Mouse (Mus musculus): Measurements from ENCODE around the gene Cd47. TPM values are rescaled to one million over a fixed set of nuclear protein-coding genes. Genes with fewer than 3 reads are reported as not detected.

Gene Cd47
- polyA plus RNA-seq, 1 experiment: 79.4 TPM

GRCm38 (mm10) chr16:49802993-49803392 lies 2.7 kb downstream of the Cd47 start:
- H3K36me3 ChIP-seq (ENCODE audit: control insufficient read depth, insufficient read depth): no peaks in the 10 kb centered on the region
- H3K4me2 ChIP-seq (ENCODE audit: low read depth): no peak overlapping the region
- no peak overlapping the region for H3K4me3 ChIP-seq
- no peaks in the 10 kb centered on the region for H3K27me3 ChIP-seq (ENCODE audit: control insufficient read depth, insufficient read depth, insufficient read length)
- no peak overlapping the region for H3ac ChIP-seq (ENCODE audit: control insufficient read depth, insufficient read length)
- TF ChIP-seq TCF12 (IDR thresholded peaks at IDR 0.05; ENCODE audit: insufficient read depth, poor library complexity, severe bottlenecking): no peak
- TF ChIP-seq MYOD1 (IDR thresholded peaks at IDR 0.05; ENCODE audit: control insufficient read depth in 1 of 3, insufficient read length in 2 of 3, low read depth in 2 of 3): no peak
- no peak for TF ChIP-seq E2F4 (IDR thresholded peaks at IDR 0.05; ENCODE audit: insufficient read depth)
- no peak for TF ChIP-seq MAX (IDR thresholded peaks at IDR 0.05; ENCODE audit: low read depth)
- TF ChIP-seq POLR2A (IDR thresholded peaks at IDR 0.05; ENCODE audit: insufficient read length, low read depth): no peak
- TF ChIP-seq TCF3 (IDR thresholded peaks at IDR 0.05; ENCODE audit: insufficient read length, low read depth): no peak
- TF ChIP-seq MYOG (IDR thresholded peaks at IDR 0.05; ENCODE audit: control insufficient read depth in 1 of 3, insufficient read depth in 1 of 3, insufficient read length in 2 of 3, low read depth in 2 of 3): no peak
- no peaks in the 10 kb centered on the region for H3K79me2 ChIP-seq (ENCODE audit: control insufficient read depth, insufficient read depth)

- no peak overlapping the region for H3K4me3 ChIP-seq
- no peaks in the 10 kb centered on the region for H3K79me2 ChIP-seq (ENCODE audit: control insufficient read depth, insufficient read depth)
- H3K27me3 ChIP-seq (ENCODE audit: control insufficient read depth, insufficient read depth, insufficient read length): no peaks in the 10 kb centered on the region
- H3ac ChIP-seq (ENCODE audit: control insufficient read depth, insufficient read length): no peak overlapping the region
- TF ChIP-seq REST (IDR thresholded peaks at IDR 0.05; ENCODE audit: insufficient read depth, insufficient read length): no peak
- TF ChIP-seq MYOG (IDR thresholded peaks at IDR 0.05; ENCODE audit: control insufficient read depth in 1 of 3, insufficient read depth in 1 of 3, insufficient read length in 2 of 3, low read depth in 2 of 3): no peak
- no peak for TF ChIP-seq CEBPB (IDR thresholded peaks at IDR 0.05; ENCODE audit: insufficient read depth, poor library complexity, severe bottlenecking)
- no peak for TF ChIP-seq MAX (IDR thresholded peaks at IDR 0.05; ENCODE audit: low read depth)
- no peak for TF ChIP-seq USF1 (IDR thresholded peaks at IDR 0.05; ENCODE audit: low read depth)
- no peak for TF ChIP-seq TCF12 (IDR thresholded peaks at IDR 0.05; ENCODE audit: insufficient read depth, poor library complexity, severe bottlenecking)
- H3K36me3 ChIP-seq (ENCODE audit: control insufficient read depth, insufficient read depth): no peaks in the 10 kb centered on the region
- H3K4me2 ChIP-seq (ENCODE audit: low read depth): no peak overlapping the region
These were observed 3.7 kb downstream of the Cd47 start for GRCm38 (mm10) chr16:49803932-49804461.

DNA sequence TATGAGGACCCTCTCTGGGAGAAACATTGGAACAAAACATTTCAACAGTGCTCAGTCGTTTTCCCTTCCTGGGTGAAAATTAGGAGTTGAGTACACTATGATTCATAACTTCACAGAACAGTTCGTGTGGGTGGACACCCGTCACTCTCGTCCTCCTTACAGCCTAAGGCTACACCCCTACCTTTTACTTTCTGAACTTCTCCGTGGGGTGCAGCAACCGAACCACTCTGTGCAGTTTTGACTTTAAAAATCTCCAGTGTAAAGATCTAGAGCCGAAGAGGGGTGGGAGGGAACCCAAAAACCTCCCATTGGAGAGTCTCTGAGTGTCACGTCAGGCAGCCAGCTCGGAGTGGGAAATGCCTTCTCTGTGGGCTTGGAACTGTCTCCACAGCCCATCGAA lies 6.6 kb downstream of the Cd47 start:
- no peak for TF ChIP-seq USF1 (IDR thresholded peaks at IDR 0.05; ENCODE audit: low read depth)
- no peak for TF ChIP-seq REST (IDR thresholded peaks at IDR 0.05; ENCODE audit: insufficient read depth, insufficient read length)
- Histone ChIP-seq H3K36me3 (ENCODE audit: control insufficient read depth, insufficient read depth) (no peaks in the 10 kb centered on the region), H3K79me2 (ENCODE audit: control insufficient read depth, insufficient read depth) (no peaks in the 10 kb centered on the region), H3K27me3 (ENCODE audit: control insufficient read depth, insufficient read depth, insufficient read length) (no peaks in the 10 kb centered on the region), H3ac (ENCODE audit: control insufficient read depth, insufficient read length) (no peak overlapping the region), H3K4me3 (no peak overlapping the region), H3K4me2 (ENCODE audit: low read depth) (peak overlapping the region; percentile 54)

GRCm38 (mm10) chr16:49807419-49807841 lies 7.1 kb downstream of the Cd47 start:
- Histone ChIP-seq H3K4me2 (ENCODE audit: low read depth) (peak overlapping the region; percentile 54), H3K27me3 (ENCODE audit: control insufficient read depth, insufficient read depth, insufficient read length) (no peaks in the 10 kb centered on the region), H3K79me2 (ENCODE audit: control insufficient read depth, insufficient read depth) (no peaks in the 10 kb centered on the region), H3ac (ENCODE audit: control insufficient read depth, insufficient read length) (no peak overlapping the region), H3K4me3 (no peak overlapping the region), H3K36me3 (ENCODE audit: control insufficient read depth, insufficient read depth) (no peaks in the 10 kb centered on the region)
- TF ChIP-seq MAX (IDR thresholded peaks at IDR 0.05; ENCODE audit: low read depth) (no peak), POLR2AphosphoS2 (IDR thresholded peaks at IDR 0.05; ENCODE audit: insufficient read length, low read depth) (no peak)

DNA sequence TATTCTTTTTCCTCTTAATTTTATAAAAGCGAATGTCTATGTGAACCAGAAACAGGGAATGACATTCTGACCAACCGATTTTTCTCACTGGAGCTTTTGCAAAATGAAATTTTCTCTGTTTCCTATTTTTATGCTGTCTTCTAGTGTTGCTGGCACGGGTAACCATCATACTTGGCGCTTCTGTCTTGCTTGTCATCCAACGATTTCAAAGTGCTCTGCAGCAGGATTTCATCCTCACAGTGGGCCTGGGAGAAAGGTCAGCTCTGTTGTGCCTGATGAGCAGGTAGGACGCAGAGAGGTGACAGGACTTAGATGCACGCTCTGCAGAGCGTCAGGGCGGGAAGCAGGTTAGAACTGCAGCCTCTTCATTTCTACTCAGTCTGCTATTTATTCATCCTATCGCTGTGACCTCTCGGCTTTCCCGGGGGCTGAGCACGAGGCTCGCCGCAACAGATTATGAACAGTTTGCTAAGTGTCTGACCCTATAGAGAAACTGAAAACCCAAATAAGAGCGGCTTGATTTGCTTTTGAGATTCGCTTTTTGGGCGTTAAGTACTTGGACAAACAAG lies 7.6 kb downstream of the Cd47 start:
- no peaks in the 10 kb centered on the region for H3K79me2 ChIP-seq (ENCODE audit: control insufficient read depth, insufficient read depth)
- H3ac ChIP-seq (ENCODE audit: control insufficient read depth, insufficient read length): no peak overlapping the region
- peak overlapping the region; percentile 54 for H3K4me2 ChIP-seq (ENCODE audit: low read depth)
- TF ChIP-seq CEBPB (IDR thresholded peaks at IDR 0.05; ENCODE audit: insufficient read depth, poor library complexity, severe bottlenecking): no peak
- no peak for TF ChIP-seq E2F4 (IDR thresholded peaks at IDR 0.05; ENCODE audit: insufficient read depth)
- no peak for TF ChIP-seq MYOD1 (IDR thresholded peaks at IDR 0.05; ENCODE audit: control insufficient read depth in 1 of 3, insufficient read length in 2 of 3, low read depth in 2 of 3)
- no peak for TF ChIP-seq POLR2A (IDR thresholded peaks at IDR 0.05; ENCODE audit: insufficient read length, low read depth)
- no peak for TF ChIP-seq MAX (IDR thresholded peaks at IDR 0.05; ENCODE audit: low read depth)
- TF ChIP-seq REST (IDR thresholded peaks at IDR 0.05; ENCODE audit: insufficient read depth, insufficient read length): no peak
- no peak for TF ChIP-seq POLR2AphosphoS2 (IDR thresholded peaks at IDR 0.05; ENCODE audit: insufficient read length, low read depth)
- TF ChIP-seq TCF3 (IDR thresholded peaks at IDR 0.05; ENCODE audit: insufficient read length, low read depth): no peak
- TF ChIP-seq SRF (IDR thresholded peaks at IDR 0.05; ENCODE audit: control insufficient read depth, insufficient read length, low read depth): no peak
- no peak for TF ChIP-seq TCF12 (IDR thresholded peaks at IDR 0.05; ENCODE audit: insufficient read depth, poor library complexity, severe bottlenecking)
- TF ChIP-seq MYOG (IDR thresholded peaks at IDR 0.05; ENCODE audit: control insufficient read depth in 1 of 3, insufficient read depth in 1 of 3, insufficient read length in 2 of 3, low read depth in 2 of 3): no peak
- TF ChIP-seq USF1 (IDR thresholded peaks at IDR 0.05; ENCODE audit: low read depth): no peak
- no peak overlapping the region for H3K4me3 ChIP-seq
- no peaks in the 10 kb centered on the region for H3K36me3 ChIP-seq (ENCODE audit: control insufficient read depth, insufficient read depth)
- H3K27me3 ChIP-seq (ENCODE audit: control insufficient read depth, insufficient read depth, insufficient read length): no peaks in the 10 kb centered on the region

Data from myocyte (in vitro differentiated cells).